Mouse (Mus musculus) kidney, adult 2 months (tissue): ENCODE data around the gene Hsp90ab1.
A peak's percentile ranks its signal among the peaks of the same experiment; 100 is the strongest.

Source experiments
- CTCF ChIP-seq: fragments of 200-500 bp; conservative IDR thresholded peaks from 2 replicates; pipeline ENCODE4 v1.5.1; 2011; ENCODE audit warnings: low read depth, mild to moderate bottlenecking, control low read depth, low read length, moderate library complexity, mixed read lengths; ENCODE audit not compliant: insufficient read depth, insufficient read length
- POLR2A ChIP-seq: fragments of 200-500 bp; IDR thresholded peaks from one replicate; pipeline ENCODE4 v1.6.1; 2011; ENCODE audit warnings: low read depth, low read length, control low read depth

DNA sequence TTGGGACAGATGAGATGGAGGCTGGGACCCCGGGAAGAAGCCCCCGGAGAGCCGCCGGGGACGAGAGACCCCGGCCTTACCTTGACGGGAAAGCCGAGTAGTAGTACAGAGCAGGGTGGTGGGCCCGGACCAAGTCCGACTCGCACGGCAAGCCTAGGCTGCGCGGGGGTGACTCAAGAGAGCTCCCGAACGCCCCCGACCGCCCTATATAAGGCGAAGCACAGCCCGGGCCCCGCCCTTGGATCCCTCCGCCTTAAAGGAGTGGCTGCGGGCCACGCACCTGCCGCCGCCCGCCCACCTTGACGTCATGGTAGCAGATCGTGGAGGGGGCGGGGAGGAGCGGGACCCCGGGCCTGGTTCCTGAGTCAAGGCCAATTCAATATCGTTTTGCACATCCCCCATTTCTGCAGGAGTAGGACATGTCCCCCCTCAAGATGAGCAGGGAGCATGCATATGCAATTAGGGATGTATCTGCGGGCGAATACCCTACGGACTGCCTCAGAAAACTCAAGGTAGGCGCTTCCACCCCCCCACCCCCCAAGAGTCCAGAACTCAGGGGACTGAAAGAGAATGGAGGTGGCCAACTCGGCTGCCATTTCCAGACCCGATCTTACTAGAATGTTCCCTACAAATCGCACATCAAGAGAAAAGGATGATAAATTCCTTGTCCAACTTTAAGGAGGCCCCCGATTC, at the start of gene Hsp90ab1:
- TF ChIP-seq CTCF (no peak), POLR2A (peak; percentile 97)
